Mouse (Mus musculus): Measurements from ENCODE around the gene Lpp.

Gene Lpp

DNA sequence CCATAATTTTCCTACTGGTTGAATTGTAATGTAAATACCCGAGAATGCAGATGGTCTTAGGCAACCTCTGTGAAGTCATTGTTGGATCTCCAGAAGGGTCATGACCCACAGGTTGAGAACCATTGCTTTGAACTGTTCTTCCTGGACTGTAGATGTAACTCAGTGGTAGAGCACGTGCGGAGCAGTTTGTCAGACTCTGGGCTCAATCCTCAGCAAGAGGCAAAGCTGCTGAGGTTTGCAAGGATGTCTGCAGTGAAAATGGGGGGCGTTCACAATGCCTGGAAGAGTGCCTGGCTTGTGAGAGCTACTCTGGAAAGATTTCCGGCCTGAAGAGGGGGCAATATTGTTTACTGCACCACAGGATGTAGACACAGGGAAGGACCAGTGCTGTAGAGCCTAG, 6.2 kb downstream of the Lpp start:
- no peak for DNase-seq (ENCODE audit: low read depth, low spot score)

DNA sequence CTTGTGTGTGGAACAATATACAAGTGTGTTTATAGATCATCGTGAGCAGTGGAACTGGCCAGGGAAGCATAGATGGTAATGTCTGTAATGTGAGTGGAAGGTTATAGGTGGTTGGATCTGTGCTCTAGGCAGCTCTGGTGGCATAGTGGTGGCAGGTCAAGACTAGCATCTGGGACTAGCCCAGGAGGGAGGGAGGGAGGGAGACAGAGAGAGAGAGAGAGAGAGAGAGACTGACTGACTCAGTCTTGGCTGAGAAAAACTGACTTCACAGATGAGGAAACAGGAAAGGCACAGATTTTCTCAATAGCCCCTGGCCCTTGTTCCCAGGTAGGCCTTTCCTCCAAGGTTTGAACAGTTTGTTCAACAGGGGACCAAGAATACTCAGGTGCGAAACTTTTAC, 7.5 kb downstream of the Lpp start:
- DNase-seq (ENCODE audit: low read depth, low spot score) = no peak

- no peak for DNase-seq (ENCODE audit: low read depth, low spot score)
Observed at GRCm38 (mm10) chr16:24402801-24403200, 9.5 kb downstream of the Lpp start.

DNA sequence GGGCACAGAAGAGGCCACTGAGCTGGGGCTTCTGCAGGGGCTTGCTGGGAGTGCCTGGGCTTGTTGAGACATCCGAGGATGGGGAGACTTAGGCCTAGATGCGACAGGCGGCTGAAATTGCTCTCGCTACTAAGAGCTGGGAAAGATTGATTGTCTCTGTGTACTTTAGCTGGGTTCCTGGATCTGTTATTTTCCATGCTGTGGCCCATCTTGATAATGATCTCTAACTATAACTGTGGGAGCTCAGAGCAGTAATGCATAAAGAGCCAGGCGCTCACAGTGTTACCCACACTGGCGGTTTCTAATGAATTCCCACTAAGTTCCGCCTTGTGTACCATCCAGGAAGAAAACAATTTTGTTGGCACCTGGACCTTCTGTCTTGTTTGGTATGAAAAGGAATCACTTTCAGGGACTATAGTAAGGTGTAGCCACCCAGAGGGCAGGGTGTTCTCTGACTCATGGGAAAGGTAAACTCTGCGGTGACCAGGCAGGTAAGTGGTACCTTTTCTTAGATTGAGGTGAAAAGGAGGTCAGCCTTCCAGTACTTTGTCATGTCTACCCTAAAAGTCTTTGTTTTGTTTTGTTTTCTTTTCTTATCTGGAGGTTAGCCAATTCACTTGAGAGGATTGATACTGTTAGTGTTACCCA, 10.6 kb downstream of the Lpp start:
- DNase-seq (ENCODE audit: low read depth, low spot score) = no peak

GRCm38 (mm10) chr16:24406521-24406920, 13.2 kb downstream of the Lpp start:
- peak; percentile 57 for DNase-seq (ENCODE audit: low read depth, low spot score)

DNA sequence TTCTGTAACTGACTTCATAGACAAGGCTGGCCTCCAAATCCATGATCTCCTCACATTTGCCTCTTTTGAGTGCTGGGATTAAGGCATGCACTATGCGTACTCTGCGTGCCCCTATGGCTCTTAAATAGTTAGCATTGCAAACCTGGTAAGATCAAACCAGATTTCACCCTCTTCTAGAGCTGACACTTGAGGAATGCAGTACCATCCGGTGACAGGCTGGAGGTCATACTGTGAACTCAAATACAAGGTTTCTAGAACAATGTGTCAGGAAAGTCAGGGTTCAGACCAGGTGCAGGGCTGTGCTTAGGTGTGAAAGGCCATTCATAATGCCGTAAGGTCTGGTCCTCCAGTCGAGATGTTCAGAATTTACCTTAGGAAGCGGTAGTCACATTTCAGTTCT, 18.0 kb downstream of the Lpp start:
- peak; percentile 56 for DNase-seq (ENCODE audit: low read depth, low spot score)

GRCm38 (mm10) chr16:24412193-24412592, 18.9 kb downstream of the Lpp start:
- DNase-seq (ENCODE audit: low read depth, low spot score) = no peak

DNA sequence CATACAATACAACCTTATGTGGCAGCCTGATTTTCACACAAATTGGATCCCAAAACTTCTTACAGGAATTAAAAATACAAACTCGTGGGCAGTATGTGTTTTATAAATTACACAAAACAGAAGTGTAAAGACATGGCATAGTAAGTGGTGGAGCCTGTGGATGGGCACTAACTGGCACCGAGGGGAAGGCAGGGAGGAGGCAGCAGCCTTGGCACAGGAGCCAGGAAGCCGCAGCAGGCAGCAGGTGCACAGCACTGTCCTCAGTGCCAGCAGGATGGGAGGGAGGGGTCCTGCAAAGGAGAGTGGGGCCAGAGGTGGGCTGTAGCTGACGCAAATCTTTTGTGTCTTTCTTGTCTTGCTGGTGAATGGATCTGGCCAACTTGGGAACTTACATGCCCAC, 19.8 kb downstream of the Lpp start:
- no peak for DNase-seq (ENCODE audit: low read depth, low spot score)

- no peak for DNase-seq (ENCODE audit: low read depth, low spot score)
Observed at GRCm38 (mm10) chr16:24418022-24418421, 24.7 kb downstream of the Lpp start.

GRCm38 (mm10) chr16:24420603-24421120, 27.4 kb downstream of the Lpp start:
- no peak for DNase-seq (ENCODE audit: low read depth, low spot score)

DNA sequence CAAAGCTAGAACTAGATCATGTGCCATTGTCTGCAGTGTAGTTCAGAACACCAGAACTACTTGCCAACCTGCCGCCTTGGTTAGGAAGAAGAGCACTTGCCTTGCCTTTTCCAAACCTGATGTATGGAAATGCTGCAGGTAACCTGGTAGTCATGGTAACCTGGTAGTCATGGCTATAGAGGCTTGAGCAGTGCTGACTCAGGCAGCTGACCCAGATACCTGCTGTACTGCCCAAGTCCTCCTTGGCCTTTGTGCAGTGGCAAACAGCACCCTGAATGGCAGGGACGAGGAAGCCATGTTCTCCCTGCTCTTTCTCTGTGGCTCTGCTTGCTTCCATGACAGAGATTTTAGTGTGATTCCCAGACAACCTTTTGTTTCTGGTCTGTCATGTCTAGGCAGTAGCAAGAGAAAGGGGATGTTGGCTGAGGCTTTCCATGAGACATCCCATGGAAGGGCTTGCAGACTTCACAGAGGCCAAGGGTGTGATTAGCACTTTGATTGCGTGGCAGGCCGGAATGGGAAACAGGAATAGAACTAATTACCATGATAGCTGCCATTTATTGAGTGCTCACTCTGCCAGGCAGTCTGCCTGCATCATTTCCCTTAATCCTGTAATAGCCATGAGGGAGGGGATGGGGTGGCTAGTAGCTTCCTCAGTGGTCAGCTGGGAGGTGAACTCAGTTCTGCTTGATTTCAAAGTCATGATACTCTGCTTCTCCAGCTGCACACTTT, 28.5 kb downstream of the Lpp start:
- no peak for DNase-seq (ENCODE audit: low read depth, low spot score)

DNA sequence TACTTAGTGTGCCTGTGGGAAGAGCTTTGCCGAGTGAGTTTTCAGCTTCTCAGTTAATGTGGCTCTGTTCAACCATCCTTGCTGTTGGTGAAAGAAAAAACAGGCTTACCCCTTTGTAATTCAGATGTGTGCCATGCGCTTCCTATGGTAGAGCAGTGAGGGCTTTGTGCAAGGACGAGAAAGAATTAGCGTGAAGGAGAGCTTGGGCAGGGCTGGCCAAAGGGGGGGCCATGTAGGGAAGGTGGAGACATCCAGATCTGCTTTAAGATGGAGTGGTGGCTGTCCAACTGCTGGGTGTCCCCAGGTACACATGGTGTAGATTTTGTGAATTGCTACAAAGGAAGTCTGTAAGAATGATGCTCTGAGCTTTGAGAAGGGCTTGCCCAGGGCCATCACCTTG, 29.9 kb downstream of the Lpp start:
- no peak for DNase-seq (ENCODE audit: low read depth, low spot score)

- no peak for DNase-seq (ENCODE audit: low read depth, low spot score)
Observed at GRCm38 (mm10) chr16:24423751-24424150, 30.4 kb downstream of the Lpp start.

DNA sequence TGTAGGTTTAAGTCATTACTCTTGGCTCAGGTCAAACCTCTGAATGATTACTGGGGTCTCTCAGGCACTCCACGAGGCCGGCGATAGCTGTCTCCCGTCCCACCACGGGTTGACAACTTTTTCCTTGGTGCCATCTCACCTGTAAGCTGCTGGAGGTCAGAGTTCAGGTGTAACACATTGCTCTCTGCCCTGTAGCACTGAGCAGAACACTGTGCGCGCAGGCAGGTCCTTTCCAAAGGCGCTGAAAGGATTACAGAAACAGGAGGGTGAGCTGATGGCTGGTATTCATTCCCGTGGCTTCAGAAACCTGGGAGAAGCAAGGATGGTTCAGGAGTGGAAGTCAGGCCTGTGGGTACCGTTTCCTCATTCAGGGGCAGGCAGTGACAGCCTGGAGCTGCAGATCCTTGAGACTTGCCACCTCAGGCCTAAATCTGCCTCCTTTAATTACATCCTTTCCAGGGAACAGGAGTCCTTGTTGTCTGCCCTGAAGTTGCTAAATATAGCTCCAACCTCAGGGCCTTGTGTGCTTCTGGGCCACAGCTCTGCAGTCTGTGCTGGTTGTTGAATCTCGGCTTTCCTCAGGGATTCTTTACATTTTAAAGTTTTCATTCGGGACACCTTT, 31.2 kb downstream of the Lpp start:
- no peak for DNase-seq (ENCODE audit: low read depth, low spot score)

GRCm38 (mm10) chr16:24425816-24426215, 32.5 kb downstream of the Lpp start:
- DNase-seq (ENCODE audit: low read depth, low spot score) = no peak

GRCm38 (mm10) chr16:24427606-24428005, 34.3 kb downstream of the Lpp start:
- DNase-seq (ENCODE audit: low read depth, low spot score) = no peak

- no peak for DNase-seq (ENCODE audit: low read depth, low spot score)
Observed at GRCm38 (mm10) chr16:24428055-24428454, 34.7 kb downstream of the Lpp start.

DNA sequence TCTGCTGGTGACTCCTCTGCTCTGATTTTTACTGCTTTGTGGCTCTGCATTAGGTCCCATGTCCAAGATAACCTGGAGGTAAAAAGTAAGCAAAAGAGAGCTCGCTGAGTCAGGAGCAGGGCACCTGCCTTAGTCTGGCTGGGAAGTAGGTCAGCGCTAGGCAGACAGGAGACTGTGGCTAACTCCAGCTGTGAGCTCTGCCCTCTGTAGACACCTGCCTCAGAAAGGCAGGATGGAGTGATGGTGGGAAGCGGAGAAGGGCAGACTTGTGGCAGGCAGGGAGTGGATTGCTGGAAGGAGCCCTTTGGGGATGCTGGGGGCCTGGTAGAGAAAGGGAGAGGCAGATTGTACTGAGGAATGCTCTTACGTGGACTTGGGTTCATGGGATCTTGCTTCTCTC, 35.4 kb downstream of the Lpp start:
- no peak for DNase-seq (ENCODE audit: low read depth, low spot score)

GRCm38 (mm10) chr16:24429691-24430090, 36.4 kb downstream of the Lpp start:
- DNase-seq (ENCODE audit: low read depth, low spot score) = no peak

GRCm38 (mm10) chr16:24431808-24432207, 38.5 kb downstream of the Lpp start:
- DNase-seq (ENCODE audit: low read depth, low spot score) = no peak

DNA sequence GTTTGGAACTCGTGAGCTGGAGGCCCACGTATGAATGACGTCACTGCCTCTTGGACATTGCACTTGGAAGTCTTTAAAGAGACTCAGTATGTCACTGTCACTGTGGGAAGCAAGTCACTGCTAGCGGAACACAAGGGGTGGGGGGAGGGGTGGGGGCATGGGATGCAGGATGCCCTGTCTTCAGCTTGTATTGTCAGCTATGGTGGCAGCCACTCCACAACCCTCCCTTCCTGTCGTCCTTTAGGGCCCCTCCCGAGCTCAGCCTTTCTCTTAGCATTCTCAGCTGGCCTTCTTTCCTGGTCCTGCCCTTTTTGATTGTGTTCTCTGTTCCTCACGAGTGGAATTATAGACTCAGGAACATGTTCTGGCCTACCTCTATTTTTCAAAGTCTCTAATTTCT, 40.3 kb downstream of the Lpp start:
- DNase-seq (ENCODE audit: low read depth, low spot score) = no peak

DNA sequence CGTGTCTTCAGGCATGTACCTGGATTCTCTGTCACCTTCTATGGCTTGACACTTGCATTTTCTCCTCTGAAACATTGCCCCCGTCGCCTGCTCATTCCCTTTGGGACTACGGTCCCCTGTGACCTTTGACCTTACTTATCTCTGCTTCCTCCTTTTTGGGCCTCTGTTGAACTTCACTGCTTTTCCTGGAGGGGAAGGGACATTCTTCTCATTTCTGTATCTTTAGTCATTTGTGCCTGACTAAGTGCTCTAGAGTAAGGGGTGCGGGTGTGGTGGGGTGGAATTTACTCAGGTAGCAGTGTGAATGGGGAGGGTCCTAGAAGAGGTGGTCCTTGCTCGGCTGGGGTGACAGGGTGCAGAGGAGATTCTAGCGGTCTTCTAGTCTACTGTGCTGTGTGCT, 40.7 kb downstream of the Lpp start:
- DNase-seq (ENCODE audit: low read depth, low spot score) = no peak

All from ES-CJ7 (cell line).